Mouse (Mus musculus): ENCODE measurements around the gene Ndufs2. TPM values are rescaled to one million over a fixed set of nuclear protein-coding genes. Genes with fewer than 3 reads are reported as not detected.

Gene Ndufs2
- polyA plus RNA-seq, 1 experiment, result 86.0 TPM

DNA sequence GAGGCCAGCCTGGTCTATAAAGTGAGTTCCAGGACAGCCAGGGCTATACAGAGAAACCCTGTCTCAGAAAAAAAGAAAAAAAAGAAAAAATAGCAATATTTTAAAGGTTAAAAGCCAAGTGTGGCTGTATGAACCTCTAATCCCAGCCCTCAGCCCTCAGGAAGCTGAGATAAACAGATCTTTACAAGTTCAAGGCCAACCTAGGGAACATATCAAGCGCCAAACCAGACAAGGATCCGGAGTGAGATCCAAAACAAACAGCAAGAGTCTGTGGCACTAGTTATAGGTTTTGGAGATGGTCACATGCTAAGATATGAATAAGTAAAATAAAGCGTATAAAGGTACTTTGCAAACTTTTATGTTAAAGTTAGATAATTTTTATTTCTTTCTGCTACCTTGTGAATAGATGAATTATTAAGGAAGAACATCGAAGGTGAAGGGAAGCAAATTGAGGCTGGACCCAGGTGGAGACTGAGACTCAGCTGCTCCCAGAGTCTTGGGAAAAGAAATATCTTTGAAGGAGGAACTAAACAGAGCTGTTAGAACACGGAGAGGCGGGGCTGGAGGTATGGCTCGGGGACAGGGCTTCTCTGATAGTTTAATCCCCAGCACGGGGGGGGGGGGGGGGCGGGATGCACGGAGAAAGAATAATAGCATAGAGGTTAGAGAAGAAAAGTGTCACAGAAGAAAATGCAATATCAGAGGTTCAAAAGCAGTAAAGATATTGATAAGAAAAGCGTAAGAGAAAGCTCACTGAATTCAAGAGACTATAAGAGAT lies 47.5 kb downstream of the Ndufs2 start:
- no peaks in the 10 kb centered on the region for H3K27me3 ChIP-seq (ENCODE audit: control insufficient read depth, insufficient read depth, low read length)
- H3K4me3 ChIP-seq (ENCODE audit: control insufficient read depth, low read depth, low read length), result no peak overlapping the region
- H3K4me1 ChIP-seq (ENCODE audit: control insufficient read depth, insufficient read depth, low read length), result no peaks in the 10 kb centered on the region
- no peak overlapping the region for H3K27ac ChIP-seq (ENCODE audit: control insufficient read depth, insufficient read depth, low read depth, low read length)
- TF ChIP-seq CTCF (IDR thresholded peaks at IDR 0.05; ENCODE audit: control insufficient read depth, insufficient read depth, insufficient replicate concordance, low read depth, low read length), result no peak
- no peak for TF ChIP-seq POLR2A (IDR thresholded peaks at IDR 0.05; ENCODE audit: control insufficient read depth, low read depth, low read length)
- no peaks in the 10 kb centered on the region for H3K36me3 ChIP-seq (ENCODE audit: control insufficient read depth, insufficient read depth, low read length)

DNA sequence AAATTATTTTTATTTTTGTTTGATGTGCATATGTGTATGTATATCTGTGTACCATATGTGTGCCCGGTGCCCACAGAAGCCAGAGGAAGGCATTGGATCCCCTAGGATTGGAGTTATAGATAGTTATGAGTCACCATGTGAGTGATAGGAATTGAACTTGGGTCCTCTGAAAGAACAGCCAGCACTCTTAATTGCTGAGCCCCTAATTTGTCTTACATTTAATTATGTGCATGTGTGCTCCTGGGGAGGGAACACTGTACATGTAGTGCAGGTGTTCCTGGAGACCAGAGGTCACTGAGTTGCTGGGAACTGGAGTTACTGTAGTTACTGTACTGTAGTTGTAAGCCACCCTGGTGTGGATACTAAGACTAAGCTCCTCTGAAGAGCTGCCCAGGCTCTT lies 50.4 kb downstream of the Ndufs2 start:
- TF ChIP-seq CTCF (IDR thresholded peaks at IDR 0.05; ENCODE audit: control insufficient read depth, insufficient read depth, insufficient replicate concordance, low read depth, low read length) (no peak), POLR2A (IDR thresholded peaks at IDR 0.05; ENCODE audit: control insufficient read depth, low read depth, low read length) (no peak)
- Histone ChIP-seq H3K4me1 (ENCODE audit: control insufficient read depth, insufficient read depth, low read length) (peaks cover 4% of the 10 kb centered on the region), H3K4me3 (ENCODE audit: control insufficient read depth, low read depth, low read length) (no peak overlapping the region), H3K27me3 (ENCODE audit: control insufficient read depth, insufficient read depth, low read length) (no peaks in the 10 kb centered on the region; the same call in 1 of the 2 replicates), H3K36me3 (ENCODE audit: control insufficient read depth, insufficient read depth, low read length) (no peaks in the 10 kb centered on the region), H3K27ac (ENCODE audit: control insufficient read depth, insufficient read depth, low read depth, low read length) (no peak overlapping the region)

DNA sequence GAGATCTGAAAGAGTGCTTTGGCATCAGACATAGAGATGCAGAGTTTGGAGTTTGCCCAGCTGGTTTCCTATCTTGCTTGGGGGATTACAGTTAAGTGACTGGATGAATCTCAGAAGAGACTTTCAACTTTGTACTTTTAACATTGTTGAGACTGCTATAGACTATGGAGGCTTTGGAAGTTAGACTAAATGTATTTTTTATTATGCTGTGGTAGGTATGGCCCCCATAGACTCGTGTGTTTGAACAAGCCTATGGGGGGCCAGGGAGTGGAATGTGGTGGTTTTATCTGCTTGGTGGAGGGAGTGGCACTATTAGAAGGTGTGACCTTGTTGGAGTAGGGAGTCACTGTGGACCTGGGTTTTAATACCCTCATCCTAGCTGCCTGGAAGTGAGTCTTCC lies 51.7 kb downstream of the Ndufs2 start:
- H3K4me3 ChIP-seq (ENCODE audit: control insufficient read depth, low read depth, low read length), result no peak overlapping the region
- peaks cover 5% of the 10 kb centered on the region for H3K4me1 ChIP-seq (ENCODE audit: control insufficient read depth, insufficient read depth, low read length)
- H3K27ac ChIP-seq (ENCODE audit: control insufficient read depth, insufficient read depth, low read depth, low read length), result no peak overlapping the region
- no peaks in the 10 kb centered on the region; the same call in 1 of the 2 replicates for H3K27me3 ChIP-seq (ENCODE audit: control insufficient read depth, insufficient read depth, low read length)
- TF ChIP-seq CTCF (IDR thresholded peaks at IDR 0.05; ENCODE audit: control insufficient read depth, insufficient read depth, insufficient replicate concordance, low read depth, low read length) (no peak), POLR2A (IDR thresholded peaks at IDR 0.05; ENCODE audit: control insufficient read depth, low read depth, low read length) (no peak)
- no peaks in the 10 kb centered on the region for H3K36me3 ChIP-seq (ENCODE audit: control insufficient read depth, insufficient read depth, low read length)

DNA sequence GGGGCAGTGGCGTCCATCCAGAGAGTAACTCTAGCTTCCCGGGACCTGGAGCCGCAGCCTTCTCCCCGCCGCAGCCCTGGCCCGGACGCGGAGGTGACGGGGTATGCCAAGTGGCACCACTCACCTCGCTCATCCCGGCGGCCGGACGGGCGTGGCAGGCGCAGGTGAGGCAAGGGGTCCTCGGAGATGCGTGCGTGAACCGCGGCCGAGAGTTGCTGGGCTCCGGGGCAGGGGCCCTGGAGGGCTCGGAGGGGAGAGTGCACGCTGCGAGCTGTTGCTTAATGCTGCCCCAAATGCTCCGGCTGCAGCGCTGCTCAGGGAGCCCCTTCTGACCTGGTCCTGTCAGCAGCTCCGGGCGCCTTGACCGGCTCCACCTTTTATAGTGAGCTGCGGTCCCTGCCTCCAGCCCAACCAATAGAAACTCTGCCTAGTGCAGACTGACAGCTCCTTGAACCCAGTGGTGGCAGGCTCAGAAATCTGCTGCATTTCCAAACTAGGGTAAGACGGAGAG lies 55.2 kb downstream of the Ndufs2 start, which contains the start of gene Pcp4l1:
Gene Pcp4l1 (minus strand): TSS at position 382 of the 511 bp plus-strand sequence.
- H3K4me3 ChIP-seq (ENCODE audit: control insufficient read depth, low read depth, low read length), result peak within 1 kb of the TSS; percentile 71
- TF ChIP-seq CTCF (IDR thresholded peaks at IDR 0.05; ENCODE audit: control insufficient read depth, insufficient read depth, insufficient replicate concordance, low read depth, low read length), result no peak
- no peak for TF ChIP-seq POLR2A (IDR thresholded peaks at IDR 0.05; ENCODE audit: control insufficient read depth, low read depth, low read length)
- H3K27me3 ChIP-seq (ENCODE audit: control insufficient read depth, insufficient read depth, low read length), result no peaks in the 10 kb centered on the region; the same call in 1 of the 2 replicates
- H3K36me3 ChIP-seq (ENCODE audit: control insufficient read depth, insufficient read depth, low read length), result no peaks in the 10 kb centered on the region
- peaks cover 13% of the 10 kb centered on the region for H3K4me1 ChIP-seq (ENCODE audit: control insufficient read depth, insufficient read depth, low read length)
- H3K27ac ChIP-seq (ENCODE audit: control insufficient read depth, insufficient read depth, low read depth, low read length), result no peak within 1 kb of the TSS

DNA sequence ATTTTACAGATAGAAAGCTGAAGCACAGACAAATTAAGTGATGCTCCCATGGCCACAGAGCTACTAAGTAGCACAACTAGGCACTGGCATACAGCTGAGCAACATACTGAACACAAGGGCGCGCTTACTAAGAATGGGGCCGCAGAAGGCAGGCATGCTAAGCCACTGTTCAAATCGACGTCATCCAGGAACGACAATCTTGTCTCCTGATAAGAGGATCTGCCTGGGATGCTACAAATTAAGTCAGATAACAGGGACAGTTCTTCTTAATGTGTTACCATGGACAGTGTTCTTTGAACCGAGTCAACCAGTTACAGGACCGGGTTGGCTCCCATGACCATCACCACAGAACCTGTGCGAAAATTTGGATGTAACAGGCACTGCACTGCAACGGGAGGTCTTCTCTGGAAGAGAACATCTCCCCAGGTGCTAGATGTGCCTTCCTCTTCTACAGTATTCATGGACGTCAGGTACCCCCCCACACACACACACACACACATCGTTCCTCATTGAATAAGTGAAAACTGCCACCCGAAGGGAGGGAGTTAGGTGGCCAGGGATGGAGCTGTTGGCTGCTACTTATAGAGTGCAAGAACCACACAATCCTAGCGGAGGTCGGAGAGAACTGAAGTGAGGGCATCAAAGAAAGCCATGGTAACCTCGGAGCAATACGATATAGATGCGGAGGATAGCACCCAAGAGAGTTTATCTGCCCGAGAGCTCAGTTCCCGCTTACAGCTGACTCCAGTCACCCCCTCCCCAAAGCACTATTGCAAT lies 56.0 kb downstream of the Ndufs2 start:
- no peak overlapping the region for H3K27ac ChIP-seq (ENCODE audit: control insufficient read depth, insufficient read depth, low read depth, low read length)

DNA sequence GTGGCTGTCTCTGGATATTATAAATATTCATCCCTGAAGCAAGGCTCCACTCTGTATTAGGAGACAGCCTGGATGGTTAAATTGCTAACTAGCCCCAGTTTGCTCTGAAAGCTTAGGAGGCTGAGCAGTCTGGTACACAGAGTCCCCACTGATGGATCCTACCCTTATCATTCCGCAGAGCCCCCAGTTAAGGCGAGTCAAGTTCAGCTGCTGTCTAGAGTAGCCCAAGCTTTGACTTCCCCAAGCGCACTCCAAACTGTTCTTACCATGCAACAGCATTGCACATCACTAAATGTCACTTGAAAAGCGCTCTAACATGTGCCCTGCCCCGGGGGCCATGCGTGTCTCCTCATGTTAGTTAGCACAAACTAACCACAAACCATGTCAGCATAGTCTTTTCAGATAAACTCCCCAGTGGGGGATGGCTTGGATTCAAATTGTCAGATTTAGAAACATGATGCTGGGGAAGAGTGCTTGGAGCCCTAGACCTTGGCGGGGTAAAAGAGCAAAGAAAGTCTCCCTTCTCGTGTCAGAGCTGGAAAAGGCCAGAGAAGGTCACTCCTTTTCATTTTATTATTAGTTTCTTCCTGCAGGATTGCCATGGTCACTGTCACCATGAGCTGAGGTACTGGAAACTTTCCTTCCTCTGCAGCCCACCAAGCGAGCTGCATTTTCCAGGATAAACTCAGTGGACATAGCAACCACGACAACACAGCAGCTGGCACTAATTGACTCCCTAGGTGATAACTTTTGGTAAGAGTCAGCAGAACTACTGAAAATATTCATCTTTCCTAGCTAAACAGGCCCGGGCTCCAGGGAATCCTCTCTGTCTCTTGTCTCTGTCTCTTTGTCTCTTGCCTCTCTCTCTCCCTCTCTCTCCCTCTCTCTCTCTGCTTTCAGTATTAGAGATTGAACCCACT lies 57.0 kb downstream of the Ndufs2 start:
- no peak overlapping the region for H3K27ac ChIP-seq (ENCODE audit: control insufficient read depth, insufficient read depth, low read depth, low read length)
- H3K27me3 ChIP-seq (ENCODE audit: control insufficient read depth, insufficient read depth, low read length), result no peaks in the 10 kb centered on the region; the same call in 1 of the 2 replicates
- peaks cover 20% of the 10 kb centered on the region for H3K4me1 ChIP-seq (ENCODE audit: control insufficient read depth, insufficient read depth, low read length)
- H3K36me3 ChIP-seq (ENCODE audit: control insufficient read depth, insufficient read depth, low read length), result no peaks in the 10 kb centered on the region
- TF ChIP-seq CTCF (IDR thresholded peaks at IDR 0.05; ENCODE audit: control insufficient read depth, insufficient read depth, insufficient replicate concordance, low read depth, low read length) (no peak), POLR2A (IDR thresholded peaks at IDR 0.05; ENCODE audit: control insufficient read depth, low read depth, low read length) (no peak)
- H3K4me3 ChIP-seq (ENCODE audit: control insufficient read depth, low read depth, low read length), result no peak overlapping the region

More for the DNA sequence above, 56.0 kb downstream of the Ndufs2 start:
- Histone ChIP-seq H3K4me1 (ENCODE audit: control insufficient read depth, insufficient read depth, low read length) (peaks cover 13% of the 10 kb centered on the region), H3K27me3 (ENCODE audit: control insufficient read depth, insufficient read depth, low read length) (no peaks in the 10 kb centered on the region; the same call in 1 of the 2 replicates), H3K36me3 (ENCODE audit: control insufficient read depth, insufficient read depth, low read length) (no peaks in the 10 kb centered on the region), H3K4me3 (ENCODE audit: control insufficient read depth, low read depth, low read length) (peak overlapping the region; percentile 71)
- TF ChIP-seq CTCF (IDR thresholded peaks at IDR 0.05; ENCODE audit: control insufficient read depth, insufficient read depth, insufficient replicate concordance, low read depth, low read length) (no peak), POLR2A (IDR thresholded peaks at IDR 0.05; ENCODE audit: control insufficient read depth, low read depth, low read length) (no peak)
